Mouse (Mus musculus) heart, embryonic 14.5 days (tissue): ENCODE measurements at regions not wholly inside any gene's neighbourhood (a gene's known extent, or its start where the extent isn't known, plus 50 kb on each side); places are given as distances from the start of the nearest gene placed in this dataset.
A peak's percentile ranks its signal among the peaks of the same experiment; 100 is the strongest.

Experiments used
- ATAC-seq: fragments of 200-750 bp; cut with Nextera tagmentation; 2 replicates; pipeline ENCODE4 v1.8.0; 2017; ENCODE audit warnings: low read depth, moderate TSS enrichment; ENCODE audit not compliant: insufficient number of reproducible peaks, insufficient read depth, low FRiP score
- H3K27ac ChIP-seq, 2 experiments: fragments of 200-500 bp in 1 of 2; fragments of 300-500 bp in 1 of 2; sonication (generic) in 1 of 2; replicated peaks in 1 of 2; 2 replicates each; pipeline ENCODE4 v1.5.1; 2012 to 2014; ENCODE audit warnings: low read depth in 2 of 2, low read length in 2 of 2, control low read depth in 1 of 2, mild to moderate bottlenecking in 1 of 2, mixed read lengths in 1 of 2; ENCODE audit not compliant: control insufficient read depth in 1 of 2, insufficient read depth in 1 of 2
- H3K27me3 ChIP-seq: fragments of 300-500 bp; sonication (generic); 2 replicates; pipeline ENCODE4 v1.6.1; 2014; ENCODE audit warnings: mild to moderate bottlenecking, low read length, control low read depth; ENCODE audit not compliant: control insufficient read depth, insufficient read depth
- H3K36me3 ChIP-seq: fragments of 300-500 bp; sonication (generic); 2 replicates; pipeline ENCODE4 v1.6.1; 2014; ENCODE audit warnings: mild to moderate bottlenecking, control low read depth, low read length, mixed read lengths; ENCODE audit not compliant: control insufficient read depth, insufficient read depth
- H3K4me1 ChIP-seq, 2 experiments: fragments of 200-500 bp in 1 of 2; fragments of 300-500 bp in 1 of 2; sonication (generic) in 1 of 2; 2 replicates each; pipeline ENCODE4 v1.6.1; 2012 to 2014; ENCODE audit warnings: low read length in 2 of 2, control low read depth in 1 of 2, mixed read lengths in 1 of 2; ENCODE audit not compliant: control insufficient read depth in 2 of 2, insufficient read depth in 2 of 2
- H3K4me2 ChIP-seq: fragments of 300-500 bp; sonication (generic); 2 replicates; pipeline ENCODE4 v1.6.1; 2014; ENCODE audit warnings: mild to moderate bottlenecking, low read length
- H3K4me3 ChIP-seq, 2 experiments: fragments of 200-500 bp in 1 of 2; fragments of 300-500 bp in 1 of 2; sonication (generic) in 1 of 2; 2 replicates each; pipeline ENCODE4 v1.5.1; 2012 to 2014; ENCODE audit warnings: low read length in 2 of 2, mild to moderate bottlenecking in 2 of 2, control low read depth in 1 of 2, low read depth in 1 of 2, moderate library complexity in 1 of 2; ENCODE audit not compliant: control insufficient read depth in 1 of 2, insufficient read depth in 1 of 2
- H3K9ac ChIP-seq: fragments of 300-500 bp; sonication (generic); 2 replicates; pipeline ENCODE4 v1.6.1; 2014; ENCODE audit warnings: mild to moderate bottlenecking, low read length
- H3K9me3 ChIP-seq: fragments of 300-500 bp; sonication (generic); 2 replicates; pipeline ENCODE4 v1.6.1; 2016; ENCODE audit warnings: low read length, control low read depth; ENCODE audit not compliant: control insufficient read depth
- WGBS: fragments of 180-500 bp; shearing (Covaris S2); extraction: QIAGEN DNeasy Blood & Tissue Kit; methylation state at CpG from one replicate; pipeline ENCODE4 v1.1.7; 2014; 5-methylcytosine and 5-hydroxymethylcytosine counted together

DNA sequence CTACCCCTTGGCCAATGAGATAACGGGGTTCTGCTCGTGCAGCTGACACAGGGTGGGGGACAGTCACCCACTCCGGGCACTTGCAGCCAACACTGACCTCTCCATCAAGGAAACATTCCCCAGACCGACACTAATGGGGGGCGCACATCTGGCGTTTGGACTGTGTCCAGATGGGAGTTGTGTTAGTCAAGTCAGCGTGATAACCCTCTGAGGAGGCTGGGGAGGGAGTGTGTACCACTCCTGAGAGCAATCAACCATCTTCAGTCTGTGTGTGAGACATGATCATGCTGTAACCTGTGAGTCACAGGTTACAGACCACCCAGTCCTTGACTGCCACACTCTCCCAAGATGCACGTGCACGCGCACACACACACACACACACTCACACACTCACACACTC, 106.9 kb upstream of the Pkdcc start:
- no peak overlapping the region for H3K4me3 ChIP-seq
- WGBS = 34% methylated on average over 10 of the region's 10 CpGs
- no peaks in the 10 kb centered on the region for H3K36me3 ChIP-seq
- no peaks in the 10 kb centered on the region for H3K27me3 ChIP-seq
- no peak overlapping the region for H3K4me2 ChIP-seq
- H3K4me1 ChIP-seq = peaks cover 21 to 32% of the 10 kb centered on the region in 2 experiments
- no peak overlapping the region for H3K9ac ChIP-seq
- H3K27ac ChIP-seq = no peak overlapping the region
- peak; percentile 47; the same call in 1 of the 2 replicates for ATAC-seq
- H3K9me3 ChIP-seq = no peaks in the 10 kb centered on the region

DNA sequence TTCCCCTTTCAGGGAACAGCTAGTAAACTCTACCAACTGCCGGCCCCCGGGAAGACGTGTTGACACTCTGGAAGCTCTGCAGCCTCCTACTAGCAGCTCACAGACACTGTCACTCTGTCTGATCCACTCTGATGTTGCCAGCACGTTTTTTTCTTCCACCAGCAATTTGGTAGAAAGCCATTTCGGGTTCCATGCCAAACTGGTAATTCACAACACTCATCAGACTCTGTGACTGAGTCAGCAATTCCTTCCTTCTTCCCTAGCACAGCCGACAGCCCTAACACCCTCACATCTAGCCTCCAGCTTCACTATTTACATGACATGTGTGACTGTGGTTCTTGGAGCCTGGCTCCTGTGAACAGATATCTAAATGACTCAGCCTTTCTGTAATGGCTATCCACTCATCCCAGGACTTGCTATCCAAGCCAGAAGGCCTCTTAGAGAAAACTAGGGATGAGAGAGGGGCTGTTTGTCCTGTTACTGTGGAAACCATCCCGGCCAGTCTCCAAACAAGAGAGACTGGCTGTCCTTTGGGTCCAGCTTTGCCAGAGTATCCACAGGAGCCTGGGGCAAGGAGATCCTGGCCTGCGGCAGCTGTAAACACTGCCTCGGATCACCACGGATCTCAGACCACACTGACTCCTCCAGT, 105.2 kb upstream of the Pkdcc start:
- H3K4me2 ChIP-seq = peak overlapping the region; percentile 9; the same call in 1 of the 2 replicates
- H3K9me3 ChIP-seq = no peaks in the 10 kb centered on the region
- peak; percentile 67 for ATAC-seq
- H3K4me3 ChIP-seq = no peak overlapping the region
- no peaks in the 10 kb centered on the region for H3K36me3 ChIP-seq
- WGBS = 11% methylated on average over 10 of the region's 10 CpGs
- peak overlapping the region; percentile 2; the same call in 1 of the 2 replicates for H3K9ac ChIP-seq
- peak overlapping the region; percentile 80 to 88 for H3K27ac ChIP-seq
- peaks cover 28 to 40% of the 10 kb centered on the region in 2 experiments for H3K4me1 ChIP-seq
- H3K27me3 ChIP-seq = no peaks in the 10 kb centered on the region

DNA sequence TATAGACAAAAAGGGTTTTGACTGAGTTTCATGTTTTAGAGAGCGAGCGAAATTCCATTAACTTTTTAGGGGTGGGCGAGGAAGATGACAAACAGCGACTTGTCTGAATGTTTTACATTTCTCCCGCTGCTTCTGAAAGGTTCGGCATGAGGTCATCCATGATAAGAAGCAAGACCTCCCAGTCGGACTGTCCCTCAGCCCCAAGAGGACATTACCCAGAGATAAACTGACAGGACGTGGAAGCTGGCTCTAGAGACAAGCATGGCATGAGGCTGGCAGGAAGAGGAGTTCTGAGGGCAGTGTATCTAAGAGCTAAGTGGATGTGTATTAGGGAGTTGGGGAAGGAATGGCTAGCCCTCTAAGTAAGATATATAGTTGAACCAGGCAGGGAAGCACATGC, 104.5 kb upstream of the Pkdcc start:
- 10% methylated on average over 8 of the region's 8 CpGs for WGBS
- no peak; the same call in 1 of the 2 replicates for ATAC-seq
- peak overlapping the region; percentile 9; the same call in 1 of the 2 replicates for H3K4me2 ChIP-seq

DNA sequence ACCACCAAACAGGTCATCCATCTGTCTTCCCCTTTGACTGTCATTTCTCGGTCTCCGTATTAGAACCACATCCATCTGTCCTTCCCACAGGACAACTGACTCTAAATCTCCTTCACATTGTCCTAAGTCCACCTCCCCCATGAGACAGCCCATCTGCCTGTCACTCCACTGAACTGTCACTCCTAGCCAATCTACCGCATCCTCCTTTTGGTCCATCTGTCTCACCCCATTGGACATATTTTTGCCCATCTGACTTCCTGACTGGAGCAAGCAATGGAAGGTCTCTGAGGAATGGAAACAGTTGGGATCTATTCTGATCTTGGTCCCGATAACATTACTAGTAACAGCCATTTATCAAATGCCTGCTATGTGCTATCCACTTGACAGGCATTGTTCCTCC, 99.9 kb upstream of the Pkdcc start:
- Histone ChIP-seq H3K36me3 (no peaks in the 10 kb centered on the region), H3K4me3 (no peak overlapping the region), H3K27me3 (no peaks in the 10 kb centered on the region), H3K9me3 (no peaks in the 10 kb centered on the region), H3K4me1 (peaks cover 16 to 28% of the 10 kb centered on the region in 2 experiments), H3K4me2 (no peak overlapping the region), H3K9ac (no peak overlapping the region), H3K27ac (no peak overlapping the region)
- ATAC-seq = no peak
- WGBS = 68% methylated on average over 4 of the region's 4 CpGs

More for the DNA sequence above, 104.5 kb upstream of the Pkdcc start:
- H3K27ac ChIP-seq = peak overlapping the region; percentile 80 to 88
- no peak overlapping the region for H3K4me3 ChIP-seq
- H3K27me3 ChIP-seq = no peaks in the 10 kb centered on the region
- H3K9me3 ChIP-seq = no peaks in the 10 kb centered on the region
- H3K36me3 ChIP-seq = no peaks in the 10 kb centered on the region
- peaks cover 28 to 44% of the 10 kb centered on the region in 2 experiments for H3K4me1 ChIP-seq
- 0 out of 2 replicates have a peak overlapping the region, but pooled peaks have one; percentile 2 for H3K9ac ChIP-seq

DNA sequence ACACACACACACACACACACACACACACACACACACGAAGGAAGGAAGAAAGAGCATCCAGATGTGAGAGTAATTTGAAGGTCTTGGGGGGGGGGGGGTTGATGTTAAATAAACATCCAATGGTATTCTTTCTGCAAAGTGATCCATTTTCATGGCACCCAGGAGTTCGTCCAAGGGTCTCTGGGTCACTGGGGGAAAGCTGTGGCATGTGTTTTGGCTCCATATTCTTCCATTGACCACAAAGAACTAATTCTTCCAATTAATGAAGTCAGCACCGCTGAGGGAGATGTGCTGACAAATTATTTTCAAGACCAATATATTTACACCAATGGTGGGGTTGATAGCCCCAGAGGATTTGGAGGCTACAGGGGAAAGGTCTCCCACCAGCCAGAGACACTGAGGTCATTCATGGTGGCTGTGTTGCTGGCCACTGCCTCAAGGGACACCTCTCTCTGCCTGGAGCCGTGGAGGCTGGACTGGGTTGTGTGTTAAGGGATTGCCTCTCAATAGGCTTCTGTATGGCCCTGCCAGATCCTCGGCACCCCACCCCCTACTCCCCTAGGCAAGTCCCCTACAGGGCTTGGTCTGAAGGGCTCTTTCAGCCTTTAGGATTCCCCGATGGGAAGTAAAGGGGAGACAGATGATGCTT, 99.1 kb upstream of the Pkdcc start:
- Histone ChIP-seq H3K4me2 (no peak overlapping the region), H3K27ac (no peak overlapping the region), H3K9ac (no peak overlapping the region), H3K4me3 (no peak overlapping the region), H3K4me1 (peaks cover 14 to 22% of the 10 kb centered on the region in 2 experiments), H3K27me3 (no peaks in the 10 kb centered on the region), H3K9me3 (no peaks in the 10 kb centered on the region), H3K36me3 (no peaks in the 10 kb centered on the region)
- no peak for ATAC-seq
- WGBS = 51% methylated on average over 6 of the region's 6 CpGs

DNA sequence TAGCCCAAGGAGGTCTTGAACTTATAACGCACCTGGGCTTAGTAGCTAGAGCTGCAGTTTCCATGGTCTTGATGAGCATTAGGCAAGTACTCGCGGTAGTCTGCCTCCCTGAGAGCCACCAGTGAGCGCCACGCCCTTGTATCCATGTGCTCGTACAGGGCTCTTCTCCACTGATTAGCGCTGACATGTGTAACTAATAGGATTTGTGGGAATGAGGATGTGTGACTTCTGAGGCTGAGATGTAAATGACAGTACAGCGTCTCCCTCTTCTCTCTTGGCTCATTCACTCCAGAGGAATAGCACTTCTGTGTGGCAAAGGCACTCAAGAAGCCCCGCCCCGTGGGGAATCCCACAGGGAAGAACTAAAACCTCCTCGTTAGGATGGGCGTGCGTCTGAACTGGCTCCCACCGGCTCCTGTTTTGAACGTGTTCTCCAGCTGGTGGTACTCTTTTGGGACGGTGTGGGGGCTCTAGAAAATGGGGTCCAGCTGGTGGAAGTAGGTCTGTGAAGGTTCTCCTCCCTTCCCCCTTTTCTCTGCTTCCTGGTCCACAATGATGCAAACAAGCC, 94.3 kb upstream of the Pkdcc start:
- peak overlapping the region; percentile 2; the same call in 1 of the 2 replicates for H3K4me2 ChIP-seq
- H3K4me1 ChIP-seq = peaks cover 41 to 49% of the 10 kb centered on the region in 2 experiments
- H3K36me3 ChIP-seq = no peaks in the 10 kb centered on the region
- 54% methylated on average over 16 of the region's 16 CpGs for WGBS
- no peaks in the 10 kb centered on the region for H3K27me3 ChIP-seq
- H3K9me3 ChIP-seq = no peaks in the 10 kb centered on the region
- ATAC-seq = no peak
- H3K27ac ChIP-seq = no peak overlapping the region
- H3K4me3 ChIP-seq = no peak overlapping the region
- H3K9ac ChIP-seq = no peak overlapping the region

DNA sequence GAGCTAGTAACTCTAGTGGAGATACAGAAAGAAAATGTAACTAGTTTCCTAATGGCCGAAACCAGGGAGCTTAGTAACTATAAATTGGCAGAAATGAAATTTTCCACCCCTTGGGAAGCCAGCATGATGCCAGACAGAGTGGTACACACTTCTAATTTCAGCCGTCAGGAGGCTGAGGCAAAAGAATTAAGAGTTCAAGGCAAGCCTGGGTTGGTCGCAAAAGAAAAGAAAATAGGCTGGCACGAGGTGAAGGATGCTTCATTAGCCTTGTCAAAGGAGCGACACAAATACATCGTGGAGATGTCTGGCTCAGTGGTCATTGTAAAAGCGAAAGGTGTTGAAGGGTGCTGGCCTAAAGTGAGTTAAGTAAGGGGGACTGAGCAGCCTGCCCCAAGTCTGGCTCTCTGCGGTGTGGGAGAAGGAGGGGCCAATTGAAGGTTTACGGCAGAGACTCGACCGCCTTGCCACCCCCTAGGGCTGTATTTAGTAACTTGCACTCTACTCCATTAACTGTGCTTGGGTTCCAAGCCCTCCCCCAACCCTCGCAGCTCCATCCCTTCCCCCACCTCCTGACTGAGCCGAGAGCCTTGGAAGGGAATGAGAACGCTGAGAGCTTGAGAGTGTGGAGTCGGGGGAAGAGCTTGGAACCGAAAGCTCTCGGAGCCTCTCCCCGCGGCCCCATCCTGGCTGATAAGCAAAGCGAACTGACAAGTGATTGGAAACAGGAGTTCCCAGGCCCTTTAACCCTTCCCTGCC, 92.4 kb upstream of the Pkdcc start:
- H3K4me3 ChIP-seq = peak overlapping the region; percentile 9 to 10; a peak in 3 of 4 replicates
- H3K27ac ChIP-seq = peak overlapping the region; percentile 87 to 94
- 3% methylated on average over 20 of the region's 20 CpGs for WGBS
- H3K4me1 ChIP-seq = peaks cover 43 to 52% of the 10 kb centered on the region in 2 experiments
- H3K36me3 ChIP-seq = no peaks in the 10 kb centered on the region
- ATAC-seq = peak; percentile 91
- no peaks in the 10 kb centered on the region for H3K27me3 ChIP-seq
- peak overlapping the region; percentile 63 for H3K4me2 ChIP-seq
- peak overlapping the region; percentile 55 for H3K9ac ChIP-seq
- no peaks in the 10 kb centered on the region for H3K9me3 ChIP-seq
